Mouse (Mus musculus) right cerebral cortex, postnatal 10 days (tissue): ENCODE data around the gene Gm49337.
"Not testable (repeated sequence)": the region's sequence is repeated elsewhere in the genome, so short reads cannot be mapped to it uniquely, and the experiment has no call there.

ENCODE experiments used
- DNase-seq, 2 experiments: peaks; one replicate each; pipeline ENCODE4 v3.0.0; 2021; ENCODE audit warnings: low spot score in 2 of 2

Gm49337 gene

DNA sequence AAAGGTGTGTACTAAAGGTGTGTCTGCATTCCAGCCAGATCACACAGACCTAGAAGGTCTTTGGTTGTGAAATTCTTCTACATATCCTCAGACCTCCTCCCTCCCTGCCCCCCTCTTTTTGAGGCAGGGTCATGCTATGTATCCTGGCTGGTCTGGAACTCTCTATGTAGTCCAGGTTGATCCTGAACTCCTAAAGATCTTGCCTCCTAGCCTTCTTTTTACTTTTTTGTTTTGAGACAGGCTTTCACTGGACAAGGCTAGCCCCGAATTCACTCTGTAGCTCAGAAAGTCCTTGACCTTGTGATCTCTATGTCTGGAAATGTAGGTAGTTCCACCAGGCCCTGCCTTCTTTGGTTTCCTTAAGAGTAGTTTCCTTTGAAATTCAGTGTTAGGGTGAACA lies 35.7 kb downstream of the Gm49337 start:
- no peak for DNase-seq

- DNase-seq: no peak
Observed at GRCm38 (mm10) chr4:116215895-116216605, 42.9 kb downstream of the Gm49337 start.

DNA sequence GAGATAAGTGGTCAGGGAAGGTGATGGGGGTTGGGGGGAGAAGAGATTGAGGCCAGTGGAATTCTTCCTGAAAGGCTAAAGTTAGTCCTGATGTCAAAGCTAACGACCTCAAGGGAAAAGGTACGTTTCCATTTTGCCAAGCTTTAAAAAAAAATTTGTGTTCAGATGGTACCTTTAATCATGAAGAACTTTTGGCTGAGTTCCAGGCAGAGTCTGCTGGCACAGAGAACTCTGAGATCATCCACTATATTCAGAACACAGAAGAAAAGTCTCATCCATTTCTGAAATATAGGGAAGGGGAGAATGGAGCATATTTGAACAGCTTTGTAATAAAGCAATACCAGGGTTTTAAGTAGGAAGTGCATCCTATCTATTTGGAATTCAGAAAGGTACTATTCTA lies 43.9 kb downstream of the Gm49337 start:
- DNase-seq: peak; percentile 31 to 37

DNA sequence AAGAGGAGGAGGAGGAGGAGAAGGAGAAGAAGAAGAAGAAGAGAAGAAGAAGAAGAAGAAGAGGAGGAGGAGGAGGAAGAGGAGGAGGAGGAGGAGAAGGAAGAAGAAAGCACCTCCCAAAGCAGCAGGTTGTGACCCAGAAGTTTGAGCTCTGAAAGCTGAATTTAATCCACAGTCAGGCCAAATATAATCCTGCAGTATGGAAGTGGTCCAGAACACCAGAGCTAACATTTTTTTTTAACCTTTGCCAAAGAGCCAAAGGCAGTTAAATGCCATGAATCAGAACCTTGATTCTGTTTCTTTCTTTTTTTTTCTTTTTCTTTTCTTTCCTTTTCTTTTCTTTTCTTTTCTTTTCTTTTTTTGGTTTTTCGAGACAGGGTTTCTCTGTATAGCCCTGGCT lies 44.5 kb downstream of the Gm49337 start:
- not testable (repeated sequence) for DNase-seq

DNA sequence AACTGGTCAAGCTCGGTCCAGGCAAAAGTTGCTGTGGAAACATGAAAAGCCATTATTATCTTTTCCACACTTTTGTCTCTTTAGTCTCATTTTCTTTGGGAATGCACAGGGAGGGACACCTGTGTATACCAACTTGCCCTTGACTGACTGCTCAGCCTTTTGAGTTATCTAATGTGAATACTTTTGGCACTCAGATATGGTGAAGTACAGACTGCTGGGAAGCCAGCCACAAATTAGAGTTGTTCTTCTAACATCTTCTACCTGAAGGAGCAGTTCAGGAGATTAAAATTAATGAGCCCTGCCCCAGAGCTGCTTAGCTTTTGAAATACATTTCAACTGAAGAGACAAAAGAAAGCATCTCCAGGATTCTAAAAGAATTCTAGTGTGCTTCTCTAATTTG lies 45.9 kb downstream of the Gm49337 start:
- DNase-seq: no peak

DNA sequence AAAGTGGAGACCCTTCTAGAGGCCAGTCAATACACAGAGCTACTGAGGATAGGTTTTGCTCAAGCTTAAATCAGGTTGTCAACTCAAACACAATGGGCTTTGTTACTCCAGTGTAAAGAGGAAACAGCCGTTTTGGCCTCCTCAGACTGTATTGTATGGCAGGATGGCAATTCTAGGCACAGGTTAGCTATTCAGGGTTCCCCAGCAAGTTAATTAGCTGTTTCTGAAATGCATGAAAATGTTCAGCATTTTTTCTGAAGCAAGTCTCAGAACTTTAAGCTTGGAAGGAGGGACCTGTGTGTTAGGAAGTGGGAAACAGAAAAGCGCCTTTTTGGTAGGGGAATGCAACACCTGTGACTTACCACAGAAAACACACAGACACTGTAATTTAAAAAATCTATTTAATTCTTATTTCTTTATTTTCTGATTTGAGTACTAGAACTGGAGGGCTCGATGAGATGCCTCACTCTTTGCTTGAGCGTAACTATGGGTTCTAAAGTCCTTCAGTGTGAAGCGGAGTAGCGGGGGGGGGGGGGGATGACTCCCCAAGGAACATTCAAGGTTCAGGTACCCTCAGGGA lies 47.0 kb downstream of the Gm49337 start:
- DNase-seq: no peak

- no peak for DNase-seq
Observed at GRCm38 (mm10) chr4:116220780-116221139, 47.6 kb downstream of the Gm49337 start.

DNA sequence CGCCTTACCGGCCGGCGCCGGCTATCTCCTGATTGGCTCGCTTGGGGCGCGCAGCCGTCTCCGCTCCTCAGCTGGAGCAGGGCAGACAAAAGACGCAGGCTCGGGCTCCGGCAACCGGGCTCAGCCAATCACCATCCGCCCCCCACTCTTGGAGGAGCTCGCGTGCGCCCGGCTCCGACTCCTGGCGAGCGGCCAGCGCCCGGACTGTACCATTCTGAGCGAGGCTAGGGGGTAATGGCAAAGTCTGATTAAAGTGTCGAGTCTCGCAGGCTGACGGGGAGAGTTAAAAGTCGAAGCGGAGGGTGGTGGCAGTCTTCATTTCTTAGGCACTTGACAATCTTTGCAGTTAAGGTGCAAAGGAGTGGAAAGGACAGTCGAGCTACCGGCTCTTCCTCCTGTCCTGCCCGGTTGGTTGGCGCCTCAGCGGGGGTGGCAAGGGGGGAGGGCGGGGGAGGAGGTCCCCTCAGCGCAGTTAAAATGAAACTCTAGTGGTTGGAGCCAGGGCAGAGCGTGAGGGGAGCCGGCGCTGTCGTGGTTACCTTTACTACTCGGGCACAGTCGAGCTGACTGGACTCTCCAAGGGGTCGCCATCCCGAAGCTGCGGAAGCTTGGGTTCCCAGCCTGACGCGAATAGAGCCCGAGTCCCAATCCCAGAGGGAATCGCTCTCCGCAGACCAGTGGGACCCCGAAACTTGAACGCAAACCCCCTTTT lies 48.1 kb downstream of the Gm49337 start, which contains the start of gene Pik3r3:
Pik3r3 (plus strand) TSS at position 479 of the 712 bp plus-strand sequence.
- peak; percentile 100 for DNase-seq

DNA sequence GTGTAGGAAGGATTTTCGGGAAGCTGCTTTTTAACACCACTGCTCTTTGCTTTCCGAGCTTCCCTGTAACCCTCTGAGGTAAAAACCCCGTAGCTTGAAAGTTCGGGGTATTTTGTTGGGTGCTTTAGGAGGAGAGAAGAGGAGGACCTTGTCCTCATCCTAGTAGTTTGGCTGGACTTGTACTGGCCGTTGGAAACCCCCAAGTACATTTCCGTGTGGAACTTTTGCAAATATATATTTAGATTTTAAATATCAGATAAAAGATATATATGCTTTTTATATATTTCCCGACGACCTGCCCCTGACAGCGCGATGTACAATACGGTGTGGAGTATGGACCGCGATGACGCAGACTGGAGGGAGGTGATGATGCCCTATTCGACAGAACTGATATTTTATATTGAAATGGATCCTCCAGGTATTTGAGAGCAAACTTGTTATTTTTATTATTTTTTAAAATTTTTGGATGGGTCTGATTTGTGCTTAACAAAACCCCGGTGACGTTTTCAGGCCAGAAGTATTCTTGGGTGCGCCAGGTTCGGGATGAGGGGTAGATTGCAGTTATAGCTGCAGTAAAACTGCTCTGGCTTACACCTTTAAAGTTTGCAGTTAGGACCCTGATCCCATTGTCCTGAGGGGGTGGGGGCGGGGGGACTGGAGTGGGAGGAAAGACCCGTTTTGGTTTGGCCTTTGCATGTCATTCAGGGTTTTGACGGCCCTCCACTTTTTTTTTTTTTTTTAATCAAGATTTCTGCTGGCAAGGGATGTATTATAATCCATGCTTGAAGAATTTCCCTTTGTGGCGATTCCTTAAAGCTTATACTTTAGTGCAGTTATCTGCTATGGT lies 49.0 kb downstream of the Gm49337 start:
- DNase-seq: peak; percentile 31 to 40

DNA sequence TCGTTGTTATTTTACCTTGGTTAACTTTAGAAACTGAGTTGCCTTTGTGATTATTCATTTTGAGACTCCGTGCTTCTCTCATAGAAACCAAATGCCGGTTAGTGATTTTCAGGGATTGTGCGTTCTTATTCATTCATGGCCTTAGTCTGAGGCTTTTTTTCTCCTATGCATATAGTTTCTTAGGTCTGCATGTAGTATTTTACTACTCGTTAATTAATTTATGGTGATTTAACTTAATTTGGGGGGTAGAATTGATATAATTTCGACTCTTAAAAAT lies 49.6 kb downstream of the Gm49337 start:
- no peak for DNase-seq

DNA sequence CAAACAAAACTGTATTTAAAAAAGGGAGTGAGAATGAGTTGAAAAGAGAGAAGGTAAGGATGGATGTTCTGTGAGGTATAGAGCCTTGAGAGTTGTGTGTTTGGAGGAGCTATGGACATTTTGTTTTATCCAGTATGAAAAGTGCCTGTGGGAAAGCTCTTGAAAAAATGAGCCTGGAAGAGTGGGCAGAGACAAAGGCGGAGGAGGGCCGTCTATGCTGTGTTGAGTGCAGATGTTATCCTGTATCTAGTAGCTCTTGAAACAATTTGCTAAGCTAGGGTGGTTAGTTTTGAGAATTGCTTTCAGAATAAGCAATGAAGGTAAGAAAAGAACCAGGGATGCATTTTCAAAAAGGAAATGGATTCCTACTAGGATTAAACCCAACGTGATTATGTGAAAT lies 70.2 kb downstream of the Gm49337 start:
- DNase-seq: no peak

GRCm38 (mm10) chr4:116244240-116244639 lies 71.1 kb downstream of the Gm49337 start:
- DNase-seq: no peak

GRCm38 (mm10) chr4:116245926-116246325 lies 72.7 kb downstream of the Gm49337 start:
- not testable (repeated sequence) for DNase-seq

GRCm38 (mm10) chr4:116249986-116250385 lies 76.8 kb downstream of the Gm49337 start:
- DNase-seq: no peak

DNA sequence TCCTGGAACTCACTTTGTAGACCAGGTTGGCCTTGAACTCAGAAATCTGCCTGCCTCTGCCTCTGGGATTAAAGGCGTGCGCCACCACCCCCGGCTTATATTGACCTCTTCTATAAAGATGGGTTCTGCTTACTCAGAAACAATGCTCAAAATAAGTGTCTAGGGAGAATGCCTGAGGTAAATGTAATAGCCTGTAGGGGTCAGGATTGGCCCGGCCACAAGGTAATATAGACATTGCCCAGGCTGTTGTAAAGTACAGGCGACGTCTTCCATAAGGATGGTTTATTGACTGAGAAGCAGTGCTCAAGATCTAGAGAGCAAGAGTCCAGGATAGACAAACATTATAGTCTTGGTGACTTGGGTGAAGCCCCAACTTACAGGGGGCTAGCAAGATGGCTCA lies 95.0 kb downstream of the Gm49337 start:
- no peak for DNase-seq

DNA sequence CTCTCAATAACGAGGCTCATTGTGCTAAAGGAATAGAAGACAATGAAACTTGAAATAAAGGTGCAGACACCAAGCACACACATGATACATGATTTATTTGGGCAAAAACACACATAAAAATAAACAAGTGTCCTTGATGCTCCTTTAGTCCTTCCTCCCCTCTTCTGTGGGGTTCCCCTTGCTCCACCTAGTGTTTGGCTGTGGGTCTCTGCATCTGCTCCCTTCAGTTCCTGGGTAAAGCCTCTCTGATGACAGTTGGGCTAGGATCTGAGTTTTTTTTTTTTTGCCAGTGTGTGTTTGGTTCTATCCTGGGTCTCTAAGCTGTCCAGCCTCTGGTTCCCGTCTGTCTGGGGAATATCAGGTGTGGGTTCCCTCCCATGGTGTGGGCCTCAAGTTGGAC lies 109.0 kb downstream of the Gm49337 start:
- DNase-seq: no peak

DNA sequence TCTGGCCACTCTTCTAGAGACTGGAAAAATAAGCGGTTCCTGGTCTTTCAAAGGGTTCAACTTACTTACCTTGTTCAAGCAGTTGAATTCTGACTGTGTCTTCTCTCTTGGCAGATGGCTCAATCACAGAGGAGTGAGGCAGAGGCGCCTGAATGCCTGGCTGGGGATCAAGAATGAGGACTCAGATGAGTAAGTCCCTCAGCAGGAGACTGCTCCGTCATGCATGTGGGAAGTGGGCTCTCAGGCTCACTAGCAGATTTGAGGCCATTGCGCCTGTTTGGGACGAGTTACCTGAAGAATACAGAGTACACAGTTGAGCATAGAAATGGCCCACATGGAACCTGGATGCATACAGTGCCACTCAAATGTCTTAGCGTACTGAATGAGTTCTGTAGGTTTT lies 118.4 kb downstream of the Gm49337 start:
- no peak for DNase-seq

DNA sequence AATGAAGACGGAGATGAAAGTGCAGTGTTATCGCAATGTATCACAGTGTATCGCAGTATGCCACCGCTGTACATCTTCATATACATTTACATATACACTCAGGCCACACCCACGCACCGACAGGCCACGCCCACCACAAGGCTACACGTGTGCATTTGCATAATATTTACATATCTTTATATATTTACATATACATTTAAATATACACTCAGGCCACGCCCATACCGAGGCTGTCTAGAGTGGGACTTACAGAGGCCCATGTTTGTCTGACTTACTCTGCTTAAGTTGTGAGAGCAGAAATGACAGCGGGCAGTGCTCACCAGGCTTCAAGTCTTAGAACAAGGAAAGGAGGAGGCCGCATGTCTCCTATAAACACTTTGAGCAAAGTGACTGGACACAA lies 120.1 kb downstream of the Gm49337 start:
- no peak for DNase-seq

- no peak for DNase-seq
Observed at GRCm38 (mm10) chr4:116300878-116301355, 127.7 kb downstream of the Gm49337 start.

DNA sequence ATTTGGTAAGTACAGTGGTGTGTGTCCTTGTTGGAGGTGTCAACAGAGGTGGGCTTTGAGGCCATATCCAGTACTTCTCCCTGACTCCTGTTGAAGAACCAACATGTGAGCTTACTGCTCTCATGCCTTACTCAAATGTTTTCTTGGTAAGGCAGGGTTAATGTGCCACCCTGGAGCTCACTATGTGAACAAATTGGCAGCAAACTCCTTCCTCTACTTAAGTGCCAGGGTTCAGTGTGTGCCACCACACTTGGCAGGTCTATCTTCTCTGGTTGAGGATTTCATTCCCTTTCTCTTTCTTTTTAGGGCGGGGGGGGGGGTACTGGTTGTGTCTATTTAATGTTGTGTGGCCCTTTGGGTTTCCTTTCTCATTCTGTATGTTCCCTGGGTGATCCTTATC lies 131.4 kb downstream of the Gm49337 start:
- DNase-seq: no peak

GRCm38 (mm10) chr4:116317575-116317974 lies 144.4 kb downstream of the Gm49337 start:
- DNase-seq: no peak

DNA sequence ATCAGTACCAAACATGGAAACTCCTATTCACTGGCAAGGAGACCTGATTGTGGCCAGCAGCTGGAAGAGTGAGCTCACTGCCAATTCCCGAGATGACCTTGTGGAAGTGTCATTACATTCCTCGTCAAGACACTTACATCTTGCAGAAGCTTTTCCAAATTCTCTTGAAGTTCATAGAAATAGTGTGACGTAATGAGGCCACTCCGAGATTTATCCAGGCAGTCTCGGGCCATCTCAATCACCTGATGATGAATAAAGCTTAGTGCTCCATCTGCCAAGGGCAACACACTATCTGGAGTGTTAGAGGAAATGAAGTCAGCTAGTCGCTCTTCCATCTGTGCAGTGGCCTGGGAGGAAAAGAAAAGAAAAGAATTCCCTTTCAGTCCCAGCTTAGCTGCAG lies 148.9 kb downstream of the Gm49337 start:
- no peak for DNase-seq
